In the genomic region with DNA sequence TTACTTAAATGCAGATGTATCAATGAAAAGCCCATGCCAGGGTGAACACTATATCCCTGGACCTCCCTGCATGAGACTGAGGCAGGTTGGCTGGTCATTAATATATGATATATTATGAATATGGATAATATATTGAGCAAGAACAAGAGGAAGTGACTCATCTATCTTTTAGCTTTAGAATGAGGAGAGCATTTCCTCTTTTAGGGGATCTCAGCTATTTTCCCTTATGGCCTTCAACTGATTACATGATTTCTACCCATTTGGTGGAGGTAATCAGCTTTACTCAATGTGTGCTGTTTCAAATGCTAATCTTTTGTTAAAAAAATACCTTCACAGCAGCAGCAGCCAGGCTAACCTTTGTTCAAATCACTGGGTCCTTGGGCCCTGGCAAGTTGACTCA, we compare ENCODE assay signal across 24 mouse cellular contexts. TPM values are rescaled to one million over a fixed set of nuclear protein-coding genes. Genes with fewer than 3 reads are reported as not detected.
DNase-seq lines count a peak whose midpoint lies in the region; ATAC-seq lines count a peak whose summit lies in the region.
"Had no signal": no experiment of that assay in that cellular context is flagged by ENCODE, and none has a peak within 500 bp of the region (broad histone marks: within the 10 kb centered on the region; RNA-seq: fewer than 3 reads in every experiment).

No protein-coding gene starts in this region.

- H3K27me3 ChIP-seq in kidney, embryonic 16.5 days (ENCODE audit: insufficient read depth, low read length): no peaks in the 10 kb centered on the region
- H3K27me3 ChIP-seq: embryonic facial prominence, embryonic 12.5 days; forebrain, embryonic 15.5 days; heart, embryonic 12.5 days; hindbrain, embryonic 15.5 days; Patski had no signal

- no peaks in the 10 kb centered on the region for H3K36me3 ChIP-seq in kidney, embryonic 16.5 days (ENCODE audit: insufficient read depth, low read length)
- H3K36me3 ChIP-seq: embryonic facial prominence, embryonic 12.5 days; forebrain, embryonic 15.5 days; heart, embryonic 12.5 days; hindbrain, embryonic 15.5 days had no signal

- H3K27ac ChIP-seq in kidney, embryonic 16.5 days (ENCODE audit: low read length): no peak overlapping the region
- H3K27ac ChIP-seq: embryonic facial prominence, embryonic 12.5 days; forebrain, embryonic 15.5 days; hindbrain, embryonic 15.5 days had no signal

- H3K4me2 ChIP-seq in kidney, embryonic 16.5 days (replicated peaks; ENCODE audit: low read depth, low read length): no peak overlapping the region
- H3K4me2 ChIP-seq: embryonic facial prominence, embryonic 12.5 days; forebrain, embryonic 15.5 days; heart, embryonic 12.5 days; hindbrain, embryonic 15.5 days had no signal

- ATAC-seq in hematopoietic stem cell, adult 5-6 weeks (replicated peaks in 1 of 2; ENCODE audit: insufficient read depth in 1 of 2, low FRiP score in 2 of 2, low TSS enrichment in 1 of 2, low read depth in 1 of 2, poor library complexity in 2 of 2, severe bottlenecking in 2 of 2): peak; percentile 23 to 67; a peak in 1 of 4 replicates
- peak; percentile 79 for ATAC-seq in monocyte, adult 5-6 weeks (replicated peaks; ENCODE audit: insufficient number of reproducible peaks, low FRiP score, low TSS enrichment, poor library complexity, severe bottlenecking)
- no peak for ATAC-seq in kidney, embryonic 16.5 days (ENCODE audit: low FRiP score, low TSS enrichment)
- ATAC-seq: activated CD4-positive, CD25-positive, alpha-beta regulatory T cell, adult 4 months; forebrain, embryonic 15.5 days; Patski had no signal

- peak; percentile 93 for DNase-seq in MEL-GATA-1-ER (ENCODE audit: extremely low read depth, low read depth)
- DNase-seq in gastrocnemius, adult 18-20 months (ENCODE audit: low spot score): no peak
- no peak for DNase-seq in cerebellum, postnatal 14 days
- DNase-seq: adrenal gland, postnatal 14 days; cerebellum, adult 2 months; cerebellum, postnatal 10 days; gastrocnemius, postnatal 10 days had no signal

- H3K4me3 ChIP-seq in kidney, embryonic 16.5 days (ENCODE audit: low read length): no peak overlapping the region
- H3K4me3 ChIP-seq: embryonic facial prominence, embryonic 12.5 days; forebrain, embryonic 15.5 days; heart, embryonic 12.5 days; hindbrain, embryonic 15.5 days had no signal

- H3K4me1 ChIP-seq in kidney, embryonic 16.5 days (ENCODE audit: insufficient read depth, low read length): no peaks in the 10 kb centered on the region
- H3K4me1 ChIP-seq: embryonic facial prominence, embryonic 12.5 days; forebrain, embryonic 15.5 days; heart, embryonic 12.5 days; hindbrain, embryonic 15.5 days had no signal

- H3K9me3 ChIP-seq in kidney, embryonic 16.5 days (ENCODE audit: low read length): no peaks in the 10 kb centered on the region
- H3K9me3 ChIP-seq: embryonic facial prominence, embryonic 12.5 days; forebrain, embryonic 15.5 days; heart, embryonic 12.5 days; hindbrain, embryonic 15.5 days had no signal

- H3K9ac ChIP-seq in kidney, embryonic 16.5 days (replicated peaks; ENCODE audit: low read length): no peak overlapping the region
- H3K9ac ChIP-seq: embryonic facial prominence, embryonic 12.5 days; forebrain, embryonic 15.5 days; heart, embryonic 12.5 days; hindbrain, embryonic 15.5 days had no signal

RNA-seq across cellular contexts. Expression of gene Serpinb7, which starts 18.0 kb away (rescaled TPM):
- total RNA-seq in hematopoietic stem cell, adult 5-6 weeks (2017): not detected in 2 replicates
- total RNA-seq in monocyte, adult 5-6 weeks (2017): not detected in 3 replicates
- under 1 TPM in 1 of 2 experiments, not detected in 1; 0.85 TPM for total RNA-seq in gastrocnemius, adult 18-20 months (2021)
- polyA plus RNA-seq in kidney, embryonic 16.5 days (2015; fragmentation: Nextera tagmentation; extraction: Ambion mirVana): 0.07 TPM in 1 of 2 replicates, not detected in the other
- total RNA-seq: adrenal gland, adult 18-20 months; adrenal gland, postnatal 14 days; ES-E14; gastrocnemius, postnatal 10 days; gastrocnemius, postnatal 4 days; heart, adult 8-10 months; heart, postnatal 25 days had no signal
- polyA plus RNA-seq: activated CD4-positive, CD25-positive, alpha-beta regulatory T cell, adult 4 months; cerebellum, adult 2 months; cortical plate, adult 2 months; forebrain, embryonic 11.5 days; forebrain, embryonic 15.5 days; heart, embryonic 12.5 days; hindbrain, embryonic 11.5 days had no signal

RNA-seq across cellular contexts. Expression of gene Serpinb11, which starts 20.5 kb away (rescaled TPM):
- total RNA-seq in hematopoietic stem cell, adult 5-6 weeks (2017): not detected in 2 replicates
- total RNA-seq in monocyte, adult 5-6 weeks (2017): not detected in 3 replicates
- not detected for total RNA-seq in gastrocnemius, adult 18-20 months (2021)
- not detected in 2 replicates for polyA plus RNA-seq in kidney, embryonic 16.5 days (2015; fragmentation: Nextera tagmentation; extraction: Ambion mirVana)
- total RNA-seq: adrenal gland, adult 18-20 months; adrenal gland, postnatal 14 days; ES-E14; gastrocnemius, postnatal 10 days; gastrocnemius, postnatal 4 days; heart, adult 8-10 months; heart, postnatal 25 days had no signal
- polyA plus RNA-seq: activated CD4-positive, CD25-positive, alpha-beta regulatory T cell, adult 4 months; cerebellum, adult 2 months; embryonic facial prominence, embryonic 12.5 days; forebrain, embryonic 11.5 days; forebrain, embryonic 15.5 days; heart, embryonic 12.5 days; hindbrain, embryonic 15.5 days; Patski had no signal
